Mouse (Mus musculus): ENCODE data around the gene Dusp2.

- TF ChIP-seq CTCF (IDR thresholded peaks at IDR 0.05; ENCODE audit: extremely low read depth, insufficient read depth, insufficient read length, insufficient replicate concordance) = no peak
- TF ChIP-seq POLR2A (IDR thresholded peaks at IDR 0.05; ENCODE audit: low read depth, low read length) = no peak
Measured at GRCm38 (mm10) chr2:127297001-127297805, 38.8 kb upstream of the Dusp2 start.

Data from spleen, adult 2 months (tissue).